Mouse (Mus musculus) cerebellum, adult 9-10 months (tissue): ENCODE measurements at regions not wholly inside any gene's neighbourhood (a gene's known extent, or its start where the extent isn't known, plus 50 kb on each side); places are given as distances from the start of the nearest gene placed in this dataset.

Experiments used
- DNase-seq: peaks from one replicate; pipeline ENCODE4 v3.0.0; 2022

DNA sequence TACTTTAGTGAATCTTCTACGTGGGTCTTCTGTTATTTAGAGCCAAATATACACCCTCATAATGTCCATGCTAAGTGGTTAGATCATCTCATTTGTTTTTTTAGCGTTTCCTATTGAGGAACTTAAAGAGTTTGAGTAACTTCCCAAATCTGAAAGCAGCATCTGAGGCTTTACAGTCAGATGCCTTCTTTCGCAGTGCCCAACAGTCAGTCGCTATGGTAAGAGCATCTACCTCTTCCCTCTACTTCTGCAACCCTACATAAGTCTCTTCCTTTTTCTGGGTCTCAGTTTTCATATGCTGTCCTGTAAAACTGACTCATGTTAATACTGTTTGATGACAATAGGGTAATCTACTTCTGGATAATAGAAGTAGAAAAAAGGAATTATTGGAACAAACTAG is 146.8 kb downstream of the Ktn1 start:
- DNase-seq, result no peak

DNA sequence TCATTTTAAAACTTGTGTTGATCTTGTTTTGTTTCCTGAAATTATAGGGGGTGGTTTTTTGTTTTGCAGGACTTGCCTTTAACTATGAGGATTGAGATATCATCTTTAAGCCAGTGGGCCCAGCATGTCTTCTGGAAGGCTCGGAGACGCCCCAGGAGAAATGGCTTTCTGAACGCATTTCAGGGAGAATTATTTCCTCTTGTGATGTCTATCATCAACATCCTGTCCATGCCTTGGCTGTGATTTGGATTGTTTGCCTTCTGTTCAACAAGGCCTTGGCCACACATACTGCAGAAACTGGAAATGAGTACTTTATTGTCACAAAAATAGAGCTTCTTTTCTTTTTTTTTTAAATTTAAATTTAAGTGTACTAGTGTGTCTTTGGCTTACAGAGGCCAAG is 150.0 kb downstream of the Ktn1 start:
- no peak for DNase-seq

DNA sequence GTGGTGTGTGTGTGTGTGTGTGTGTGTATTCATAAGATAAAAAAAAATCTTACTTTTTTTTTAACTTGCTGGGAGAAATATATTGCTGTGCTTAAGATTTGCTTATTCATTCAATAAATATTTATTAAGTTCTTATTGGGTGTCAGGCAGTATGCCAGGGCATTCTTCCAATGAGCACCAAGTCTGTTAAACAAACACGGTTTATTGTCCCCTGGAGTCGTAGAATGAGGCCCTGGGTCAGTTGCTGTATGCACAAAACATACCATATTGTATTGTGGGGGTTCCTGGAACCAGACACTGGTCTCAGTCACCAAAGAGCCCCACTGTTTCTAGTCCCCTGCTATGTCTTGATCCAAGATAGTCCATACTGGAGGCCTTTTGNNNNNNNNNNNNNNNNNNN is 151.3 kb downstream of the Ktn1 start:
- DNase-seq, result no peak

DNA sequence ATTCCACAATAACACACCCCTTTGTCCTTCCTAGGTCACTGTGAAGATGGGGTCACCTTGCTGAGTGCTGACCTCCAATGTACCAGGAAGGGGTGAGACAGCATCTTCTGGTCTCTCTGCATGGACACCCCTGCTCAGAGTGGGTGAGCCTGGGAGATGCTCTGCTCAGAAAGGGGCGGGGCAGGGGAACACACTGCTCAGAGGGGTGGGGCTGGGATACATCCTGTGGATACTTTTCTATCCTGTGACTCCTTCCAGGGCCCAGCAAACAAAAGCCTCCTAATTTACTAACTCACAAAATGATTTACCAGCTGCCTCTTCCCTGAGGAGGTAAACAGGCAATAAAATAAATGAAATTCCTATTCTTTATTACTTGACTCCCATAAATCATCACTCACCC is 157.0 kb downstream of the Ktn1 start:
- no peak for DNase-seq

DNA sequence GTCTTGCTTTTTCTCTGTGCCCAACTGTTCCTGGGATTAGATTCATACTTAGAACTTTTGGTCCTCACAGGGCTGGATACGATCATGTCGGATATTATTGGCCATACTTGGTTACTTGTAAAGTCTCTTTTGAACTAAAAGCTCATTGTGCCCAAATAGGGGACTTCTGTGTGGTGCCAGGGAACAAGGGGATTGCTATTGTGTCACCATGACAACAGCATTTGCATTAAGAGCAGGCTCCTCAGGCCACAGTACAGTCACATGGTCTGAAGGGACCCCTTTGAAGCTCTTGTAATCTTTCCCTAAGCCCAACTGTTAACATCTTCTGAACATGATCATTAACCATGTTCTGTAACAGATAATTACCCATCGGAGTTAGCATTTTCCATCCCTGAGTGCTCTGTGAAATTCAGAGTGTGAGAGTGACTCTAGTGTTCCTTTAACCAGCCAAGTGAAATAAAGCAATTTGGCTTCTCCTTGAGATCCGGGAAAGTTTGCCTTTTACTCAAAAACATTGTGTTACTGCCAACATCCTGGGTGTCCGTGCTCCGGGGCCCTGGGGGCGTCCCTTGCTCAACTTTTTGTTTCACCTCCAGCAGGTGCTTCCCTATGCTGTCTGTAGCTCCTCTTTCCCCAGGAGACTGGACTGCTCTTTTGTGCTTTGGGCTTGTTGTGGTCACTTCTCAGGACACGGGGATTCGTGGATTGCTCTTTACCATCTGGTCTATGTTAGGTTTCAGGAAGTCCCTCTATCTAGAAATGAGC is 157.7 kb downstream of the Ktn1 start:
- no peak for DNase-seq

DNA sequence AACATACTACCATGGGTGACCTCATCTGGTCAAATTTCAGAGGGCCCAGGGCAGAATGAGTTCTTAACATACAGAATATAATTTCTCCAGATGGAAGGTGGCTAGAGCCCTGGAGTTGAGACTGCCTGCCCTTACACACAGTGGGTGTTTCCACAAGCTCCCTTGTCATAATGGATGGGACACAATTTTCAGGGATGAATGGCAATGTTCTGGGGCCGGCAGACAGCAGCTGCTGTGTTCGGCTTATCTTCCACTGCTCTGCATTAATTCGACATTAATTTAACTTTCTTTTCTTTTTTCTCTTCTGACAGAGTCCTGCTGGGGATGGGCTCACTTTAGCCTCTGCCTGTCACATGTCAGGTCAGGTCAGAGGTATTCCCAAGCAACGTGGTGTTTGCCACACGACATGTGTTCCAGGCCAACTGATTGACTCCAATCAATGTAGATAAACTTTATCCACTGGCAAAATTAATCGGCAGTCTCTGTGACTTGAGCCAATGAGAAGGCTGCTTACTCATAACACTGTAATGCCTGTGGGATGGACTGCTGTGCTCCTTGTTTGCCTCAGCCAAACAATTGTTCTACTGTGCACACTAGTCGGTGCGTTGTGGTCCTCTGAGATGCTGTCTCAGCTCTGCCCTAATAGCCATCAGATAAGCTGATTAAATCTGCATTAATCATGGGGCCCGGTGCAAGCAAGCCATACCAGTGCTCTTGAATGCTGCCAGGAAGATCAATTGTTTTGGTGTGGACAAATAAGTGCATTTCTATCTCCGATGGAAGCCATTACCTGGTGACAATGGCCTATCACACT is 160.1 kb downstream of the Ktn1 start:
- DNase-seq, result no peak

DNA sequence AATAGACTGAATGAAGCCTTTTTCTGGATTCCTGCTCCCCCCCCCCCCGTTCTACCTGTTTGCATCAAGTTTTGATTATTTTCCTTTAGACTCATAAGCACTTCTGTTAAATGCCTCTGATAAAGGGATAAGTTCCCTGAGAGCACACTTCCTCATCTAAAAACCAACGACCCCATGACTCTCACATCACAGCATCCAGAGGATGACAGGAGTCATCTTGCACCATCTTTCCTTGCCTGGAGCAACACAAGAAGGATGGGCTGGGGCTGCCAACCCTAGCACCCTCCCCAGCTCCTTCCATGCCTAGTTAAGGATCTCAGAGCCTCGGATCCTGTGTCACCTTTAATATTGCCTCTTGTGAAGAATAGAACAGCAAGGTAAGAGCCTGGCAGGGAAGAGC is 170.0 kb downstream of the Ktn1 start:
- no peak for DNase-seq

DNA sequence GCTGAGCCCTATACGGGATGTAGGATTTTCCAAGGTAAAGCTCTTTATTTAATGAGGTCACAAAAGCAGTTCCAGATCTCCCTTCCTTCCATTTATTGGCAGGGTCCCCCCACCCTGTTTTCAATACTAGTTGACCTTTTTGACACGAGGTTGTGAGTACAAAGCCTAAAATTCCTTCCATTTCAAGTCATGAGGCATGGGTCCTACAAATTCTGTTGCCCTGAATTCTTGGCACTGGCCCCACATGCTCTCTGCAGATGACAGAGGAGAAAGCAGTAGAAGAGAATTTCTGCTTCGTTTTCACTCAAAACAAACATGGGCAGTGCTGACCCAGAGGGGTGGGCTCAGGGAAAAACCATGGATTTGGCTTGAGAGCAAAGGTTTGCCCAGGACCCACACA is 170.4 kb downstream of the Ktn1 start:
- no peak for DNase-seq

DNA sequence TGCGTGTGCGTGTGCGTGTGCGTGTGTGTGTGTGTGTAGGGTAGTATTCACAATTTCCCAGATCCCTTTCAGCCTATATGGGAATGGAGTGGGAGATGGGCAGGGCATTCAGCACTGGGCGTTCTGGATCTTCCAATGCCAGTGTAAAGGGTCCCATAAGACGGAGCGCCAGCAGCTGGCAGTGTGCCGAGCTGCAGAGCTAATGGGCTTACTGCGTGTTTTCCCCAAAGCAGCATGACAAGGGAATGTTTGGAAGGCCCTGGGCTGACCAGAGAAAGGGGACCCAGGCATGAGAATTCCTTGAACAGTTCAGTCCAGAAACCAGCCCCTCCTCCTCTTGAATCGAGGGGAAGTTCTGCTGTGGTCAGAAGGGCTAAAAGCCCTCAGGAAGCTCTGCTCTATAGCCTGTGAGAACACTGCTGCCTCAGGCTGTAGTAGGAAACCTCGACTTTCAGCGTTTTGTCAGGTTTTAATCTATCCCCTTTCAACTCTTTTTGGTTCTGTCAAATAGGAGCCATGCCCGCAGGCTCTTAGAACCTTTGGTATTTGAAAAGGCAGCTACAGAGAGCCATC is 172.4 kb downstream of the Ktn1 start:
- no peak for DNase-seq

DNA sequence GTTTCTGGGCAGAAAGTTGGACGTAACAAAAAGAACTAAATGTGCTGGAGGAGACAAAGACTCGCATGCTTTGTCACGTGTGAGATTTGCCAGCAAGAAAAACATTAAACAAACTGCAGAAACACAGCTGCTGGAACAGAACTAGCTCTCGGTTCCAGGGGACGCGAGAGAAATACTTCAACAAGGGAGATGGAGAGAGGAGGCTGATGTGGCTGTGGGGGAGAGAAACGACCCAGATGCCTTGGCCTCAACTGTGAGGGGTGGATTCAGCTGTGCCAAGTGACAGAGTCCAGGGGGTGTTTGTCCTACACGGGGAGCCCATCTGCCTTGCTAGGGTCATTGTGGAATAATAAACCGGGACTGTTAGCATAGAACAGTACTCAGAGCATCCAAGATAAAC is 174.9 kb downstream of the Ktn1 start:
- no peak for DNase-seq

DNA sequence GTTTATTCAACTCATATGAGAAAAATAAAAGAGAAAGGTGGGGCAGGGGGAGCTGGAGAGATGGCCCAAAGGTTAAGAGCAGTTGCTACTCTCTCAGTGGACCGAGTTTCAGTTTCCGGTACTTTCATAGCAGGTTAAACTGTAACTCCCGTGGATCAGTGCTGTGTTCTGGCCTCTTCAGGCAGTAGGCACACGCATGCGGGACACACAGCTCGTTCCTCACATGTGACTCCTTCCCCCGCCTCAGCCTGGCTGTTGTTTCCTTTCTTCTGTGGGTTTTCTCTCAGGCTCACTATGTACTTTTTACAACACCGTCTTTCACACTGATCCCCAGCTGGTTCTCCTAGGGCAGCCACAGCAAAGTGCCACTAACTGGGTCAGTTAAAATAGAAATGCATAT is 175.4 kb downstream of the Ktn1 start:
- DNase-seq, result no peak

DNA sequence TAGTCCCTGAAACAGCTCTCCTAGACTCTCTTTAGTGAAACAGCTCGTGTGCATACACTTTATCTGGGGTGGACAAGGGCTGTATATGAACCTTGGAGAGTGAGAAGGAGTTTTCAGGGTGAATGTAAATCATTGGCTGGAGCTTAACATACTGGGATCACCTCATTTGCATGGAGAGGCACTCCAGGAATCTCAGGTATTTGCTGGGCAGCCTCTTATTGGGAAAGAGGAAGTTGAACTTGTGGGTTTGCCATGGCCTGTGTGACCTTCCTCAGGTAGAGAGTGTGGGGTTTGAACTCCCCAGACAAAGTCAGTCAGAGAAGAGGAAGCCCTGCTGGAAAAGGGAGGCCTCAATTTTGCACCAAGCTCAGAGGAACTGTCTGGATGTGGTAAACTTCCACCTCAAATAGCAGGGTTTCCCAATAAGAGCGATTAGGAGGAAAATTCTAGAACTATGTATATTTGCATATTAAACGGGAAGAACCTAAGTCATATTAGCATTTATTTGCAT is 177.3 kb downstream of the Ktn1 start:
- no peak for DNase-seq

DNA sequence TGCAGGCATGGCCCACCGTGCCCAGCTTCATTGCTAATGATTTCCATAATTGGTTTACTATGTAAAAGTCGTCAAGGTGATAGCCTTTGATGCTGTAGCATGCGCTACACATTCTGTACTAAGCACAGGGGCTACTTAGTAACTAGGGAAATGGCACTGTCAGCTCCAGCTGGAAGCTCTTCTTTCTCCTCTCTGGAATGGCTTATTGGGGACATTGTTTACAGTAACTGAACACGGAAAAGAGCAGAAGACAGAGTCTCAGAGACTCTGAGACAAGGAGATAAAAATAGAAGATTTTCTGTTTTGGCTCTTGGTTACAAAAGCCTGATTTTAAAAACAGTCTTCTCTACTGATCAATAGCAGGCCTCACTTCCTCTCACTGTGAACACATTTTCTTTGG is 178.3 kb downstream of the Ktn1 start:
- DNase-seq, result no peak

DNA sequence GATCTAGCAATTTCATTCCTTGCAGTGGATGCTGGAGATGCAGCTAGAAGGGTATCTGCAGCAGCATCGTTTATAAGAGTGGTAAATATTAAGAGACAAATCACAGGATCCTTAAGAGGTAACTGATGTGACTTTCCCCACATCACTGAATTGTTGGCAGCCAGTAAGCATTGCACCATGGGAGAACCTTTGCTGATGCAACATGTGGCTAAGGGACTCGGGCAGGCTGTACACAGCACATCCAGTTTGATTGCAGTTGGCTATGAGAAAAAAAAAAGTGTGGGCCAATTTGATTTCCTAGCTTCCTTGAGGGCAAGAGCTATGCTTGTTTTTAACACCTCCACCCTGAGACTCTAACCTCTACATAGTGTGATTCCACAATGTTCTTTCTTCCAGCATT is 179.4 kb downstream of the Ktn1 start:
- DNase-seq, result no peak

DNA sequence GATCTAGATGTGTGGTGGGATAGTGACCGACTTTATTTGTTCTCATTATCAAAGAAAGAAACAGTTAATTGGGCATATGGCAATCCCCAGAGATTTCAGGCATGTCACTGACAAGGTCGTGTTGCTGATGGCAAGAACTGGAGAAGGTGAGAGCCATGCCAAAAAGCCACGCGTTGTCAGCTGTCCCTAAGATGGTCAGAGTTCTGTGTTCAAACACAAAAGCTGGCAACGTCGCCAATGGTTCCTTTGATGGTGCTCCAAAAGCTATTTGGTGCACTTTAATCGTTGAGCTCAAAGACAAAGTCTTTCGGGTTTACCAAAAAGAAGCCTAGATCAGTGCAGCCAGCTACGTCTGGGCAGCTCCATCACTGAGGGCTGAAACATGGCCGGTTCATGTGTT is 185.4 kb downstream of the Ktn1 start:
- DNase-seq, result no peak

DNA sequence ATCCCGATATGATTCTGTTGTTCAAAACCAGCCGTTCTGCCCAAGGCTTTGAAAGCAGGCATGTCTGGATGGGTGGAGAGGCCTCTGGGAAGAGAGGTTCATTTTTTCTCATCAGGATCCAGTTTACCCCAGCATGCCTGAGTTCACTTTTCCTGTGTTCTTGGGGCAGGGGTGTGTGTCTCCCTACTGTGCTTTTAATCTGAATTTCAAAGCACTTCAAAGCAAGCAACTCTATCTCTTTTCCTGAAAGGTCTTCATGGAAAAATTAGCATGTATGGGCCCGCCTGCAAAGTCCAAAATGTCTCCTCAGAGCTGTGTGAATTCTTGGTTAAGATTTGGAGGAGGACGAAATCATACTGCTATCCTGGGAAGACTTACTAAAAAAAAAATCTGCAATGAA is 187.2 kb downstream of the Ktn1 start:
- no peak for DNase-seq

DNA sequence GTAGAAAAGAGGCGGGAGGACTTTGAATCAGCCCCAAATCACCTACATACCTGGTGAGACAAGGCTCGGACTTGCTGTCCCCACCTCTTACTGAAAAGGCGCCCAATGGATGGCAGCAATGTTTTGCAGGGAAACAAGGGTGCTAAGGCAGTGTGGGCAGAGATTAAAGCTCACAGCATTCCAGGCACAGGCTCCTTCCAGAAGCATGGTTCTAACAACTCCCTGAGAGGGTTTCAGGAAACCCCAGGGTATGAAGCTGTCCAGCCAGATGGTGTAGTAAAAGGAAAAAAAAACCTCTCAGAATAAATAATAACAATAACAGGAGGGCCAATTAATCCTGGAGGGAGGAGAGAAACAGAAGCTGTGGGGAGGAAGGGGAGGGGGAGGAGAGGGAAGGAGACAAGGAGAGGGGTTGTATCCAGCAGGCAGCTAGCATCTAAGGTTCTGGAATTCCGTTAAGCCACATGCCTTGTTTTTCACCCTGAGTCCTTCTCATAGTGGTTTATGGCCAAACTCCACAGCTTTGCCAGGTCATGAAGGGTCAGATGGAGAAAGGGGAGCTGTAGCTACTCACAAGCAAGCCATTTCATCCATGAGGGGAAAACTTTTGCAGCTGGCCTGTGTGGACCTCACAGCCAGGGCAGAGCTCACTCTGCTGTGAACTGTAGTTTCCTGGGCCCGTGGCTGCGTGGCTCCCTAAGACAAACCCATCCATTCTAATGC is 191.4 kb downstream of the Ktn1 start:
- DNase-seq, result no peak

DNA sequence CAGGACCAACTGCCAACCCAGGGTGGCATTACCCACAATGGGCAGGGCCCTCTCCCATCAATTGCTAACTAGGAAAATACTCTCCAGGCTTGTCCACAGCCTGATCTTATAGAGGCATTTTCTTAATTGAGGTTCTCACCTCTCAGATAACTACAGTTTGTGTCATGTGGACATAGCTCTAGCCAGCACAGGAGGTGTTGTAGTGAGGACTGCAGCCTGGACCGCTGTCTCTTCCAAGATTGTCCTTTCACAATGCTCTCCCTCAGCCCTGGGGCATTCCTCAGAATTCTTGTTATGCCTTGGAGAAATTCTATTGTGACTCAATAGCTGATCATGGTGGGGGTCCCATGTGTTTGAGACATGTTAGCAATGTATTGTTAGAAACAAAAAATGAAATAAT is 196.1 kb downstream of the Ktn1 start:
- no peak for DNase-seq

DNA sequence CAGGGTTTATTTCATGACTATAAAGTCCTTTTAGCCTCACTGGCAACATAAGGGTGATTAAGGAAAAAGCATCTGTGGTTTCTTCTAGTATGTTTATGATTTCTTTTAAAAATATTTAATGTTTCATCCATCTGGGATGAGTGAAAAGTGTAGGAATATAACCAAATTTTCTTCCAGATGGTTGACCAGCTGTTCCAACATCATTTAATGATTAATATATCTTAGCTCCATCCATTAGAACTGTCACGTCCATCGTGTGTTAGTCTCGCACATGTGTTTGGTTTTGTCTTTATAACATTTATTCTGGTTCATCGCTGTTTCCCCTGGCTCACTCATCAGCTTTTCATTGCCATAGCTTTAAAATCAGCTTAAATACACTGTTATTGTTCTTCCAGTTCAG is 200.6 kb downstream of the Ktn1 start:
- no peak for DNase-seq

DNA sequence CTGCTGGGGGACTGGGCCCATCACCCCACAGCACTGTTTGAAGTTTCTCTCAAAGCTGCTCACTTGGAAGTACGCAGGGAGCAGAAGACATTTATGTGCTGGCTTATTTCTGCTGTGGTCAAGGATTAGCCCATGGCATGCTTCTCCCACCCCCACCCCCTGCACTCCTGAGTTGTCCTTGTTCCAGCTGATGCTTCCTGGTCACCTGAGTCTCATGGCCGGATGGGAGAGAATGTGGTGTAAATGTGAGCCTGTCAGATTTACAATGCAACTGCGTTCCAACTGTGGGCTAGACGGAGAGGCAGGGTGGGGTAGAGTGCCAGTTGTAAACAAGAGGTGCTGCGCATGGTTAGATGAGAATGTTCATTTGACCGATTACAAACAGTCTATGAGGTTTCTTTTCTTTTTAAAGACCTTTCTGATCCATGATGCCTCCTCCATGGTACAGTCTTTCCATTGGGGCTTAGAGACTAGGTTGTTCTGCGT is 208.1 kb downstream of the Ktn1 start:
- no peak for DNase-seq

DNA sequence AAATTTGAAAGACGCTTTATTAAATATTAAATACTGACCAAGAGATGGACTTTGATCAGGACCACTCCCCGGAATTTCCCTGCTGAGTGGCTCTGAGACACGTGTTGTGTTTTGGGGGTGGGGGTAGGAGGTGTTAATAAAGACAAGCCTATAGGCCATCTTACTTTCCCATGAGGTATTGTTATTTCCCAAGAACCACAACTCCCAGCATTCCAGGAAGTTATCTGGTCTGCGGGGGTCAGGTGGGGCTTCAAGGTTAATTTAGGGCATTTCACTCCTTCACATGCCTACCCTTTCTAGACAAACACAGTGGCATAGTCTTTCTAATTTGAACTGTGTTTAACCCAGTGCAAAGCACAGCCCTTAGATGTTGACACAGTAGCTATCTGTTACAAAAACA is 209.0 kb downstream of the Ktn1 start:
- DNase-seq, result no peak

DNA sequence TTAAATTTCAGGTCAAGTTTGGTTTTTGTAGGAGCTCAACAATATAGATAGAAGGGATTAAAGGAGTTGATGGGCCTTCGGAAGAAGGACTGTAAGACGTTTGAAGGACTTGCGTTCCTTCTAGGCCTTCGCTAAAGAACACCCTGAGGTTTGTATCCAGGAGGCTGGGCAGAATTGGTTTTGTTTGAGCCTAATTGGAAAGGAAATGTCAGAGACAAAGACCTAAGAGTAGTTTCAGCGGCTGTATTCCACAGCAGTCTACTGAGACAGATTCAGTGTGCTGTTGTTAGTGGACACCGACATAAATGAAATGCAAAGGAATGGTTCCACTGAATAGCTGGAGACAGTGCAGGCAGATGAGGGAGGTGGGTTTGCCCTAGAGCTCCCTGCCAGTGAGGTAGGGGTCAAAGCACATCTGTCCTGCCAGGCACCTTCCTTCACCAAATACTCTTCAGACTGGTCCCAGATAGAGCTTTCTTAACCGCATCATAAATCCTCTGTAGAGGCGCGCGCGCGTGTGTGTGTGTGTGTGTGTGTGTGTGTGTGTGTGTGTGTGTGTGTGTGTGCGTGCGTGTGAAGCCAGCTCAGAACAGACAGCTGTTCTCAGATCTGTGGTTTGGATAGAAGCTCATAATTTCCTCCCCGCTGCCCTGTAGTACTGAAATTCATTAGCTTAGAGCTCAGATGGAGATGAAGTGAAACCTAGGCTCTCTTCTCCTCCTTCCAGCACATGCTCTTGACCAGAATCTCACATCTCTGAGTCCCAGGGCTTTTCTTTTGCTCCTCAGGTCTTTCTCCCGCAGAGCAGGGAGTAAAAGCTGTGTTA is 209.7 kb downstream of the Ktn1 start:
- DNase-seq, result no peak
